Mouse (Mus musculus) liver, adult 2 months (tissue): ENCODE results near the gene Stk10.

Experiments
- CTCF ChIP-seq: fragments of 200-500 bp; IDR thresholded peaks from 2 replicates; pipeline ENCODE4 v1.5.1; 2011; ENCODE audit warnings: low read depth, low read length, control low read depth
- POLR2A ChIP-seq: fragments of 200-500 bp; IDR thresholded peaks from 2 replicates; pipeline ENCODE4 v1.6.1; 2011; ENCODE audit warnings: low read length, control low read depth; ENCODE audit not compliant: insufficient read depth; ENCODE audit errors: extremely low read depth

DNA sequence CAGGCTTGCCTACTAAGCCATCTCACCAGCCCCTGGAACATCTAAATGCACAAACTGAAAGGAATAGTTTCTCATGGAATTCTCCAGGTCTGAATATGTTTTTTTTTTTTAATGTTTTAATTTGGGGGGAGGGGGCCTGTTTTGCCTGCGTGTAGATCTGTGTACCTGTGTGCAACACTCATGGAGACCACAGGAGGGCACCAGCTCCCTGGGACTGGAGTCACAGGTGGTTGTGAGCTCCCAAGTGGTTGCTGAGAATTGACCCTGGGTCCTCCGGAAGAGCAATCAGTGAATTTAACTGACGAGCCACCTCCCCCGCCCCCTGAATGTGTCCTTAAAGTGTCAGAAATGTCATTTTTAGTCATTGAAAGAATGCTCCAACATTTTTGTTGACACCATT is 61.0 kb downstream of the Stk10 start:
- TF ChIP-seq CTCF (peak; percentile 50; the same call in 1 of the 2 replicates), POLR2A (no peak)
